Mouse (Mus musculus): Measurements from ENCODE around the gene Mfap4. TPM values are rescaled to one million over a fixed set of nuclear protein-coding genes. Genes with fewer than 3 reads are reported as not detected.
A peak's percentile ranks its signal among the peaks of the same experiment; 100 is the strongest.

The Mfap4 gene
- total RNA-seq, 1 experiment from 2014 or later: not detected

GRCm38 (mm10) chr11:61498736-61499504 is 13.7 kb downstream of the Mfap4 start:
- ATAC-seq (ENCODE audit: extremely low read depth, insufficient number of reproducible peaks, low FRiP score, poor library complexity, severe bottlenecking): no peak

DNA sequence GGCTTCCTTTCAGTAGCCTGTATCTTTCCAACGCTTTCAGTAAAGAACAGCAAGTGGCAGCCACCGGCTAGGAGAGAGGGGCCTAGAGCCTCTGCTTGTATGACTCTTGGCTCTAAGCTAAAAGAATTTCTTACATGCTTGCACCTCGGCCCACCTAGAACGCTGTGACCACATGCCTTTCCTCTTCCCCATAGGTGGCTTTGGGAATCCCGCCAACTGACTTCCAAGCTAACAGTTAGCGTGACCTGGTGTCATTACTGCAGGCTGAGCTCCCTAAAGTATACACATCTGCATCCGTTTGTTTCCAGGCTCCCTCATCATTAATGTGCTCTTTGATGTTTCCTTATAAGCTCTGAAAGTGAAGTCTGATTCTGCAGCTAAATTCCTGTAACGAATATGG is 18.7 kb downstream of the Mfap4 start:
- no peak for ATAC-seq (ENCODE audit: extremely low read depth, insufficient number of reproducible peaks, low FRiP score, poor library complexity, severe bottlenecking)

- peak; percentile 86 for ATAC-seq (ENCODE audit: extremely low read depth, insufficient number of reproducible peaks, low FRiP score, poor library complexity, severe bottlenecking)
Measured at GRCm38 (mm10) chr11:61504713-61505257, 19.6 kb downstream of the Mfap4 start, which contains the start of gene B9d1. Gene B9d1 (plus strand): TSS chr11:61505144.

DNA sequence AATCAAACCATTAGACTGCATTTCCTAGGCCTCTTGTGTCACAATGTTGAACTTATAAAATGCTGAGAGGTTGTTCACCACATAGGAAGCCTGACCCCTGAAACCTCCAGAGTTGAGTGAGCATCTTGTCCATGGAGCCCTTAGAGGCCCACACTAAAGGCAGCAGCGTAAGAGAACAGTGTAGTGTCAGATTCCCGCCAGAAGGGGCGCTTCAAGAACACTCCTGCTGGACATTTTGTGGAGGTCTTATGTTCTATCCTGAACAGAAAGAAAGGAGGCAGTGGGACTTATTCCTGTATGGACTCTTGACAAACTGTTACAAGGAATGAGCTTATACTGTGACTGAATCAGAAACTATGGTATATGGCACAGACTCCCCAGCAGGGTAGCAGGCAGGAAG is 29.7 kb downstream of the Mfap4 start:
- no peak for ATAC-seq (ENCODE audit: extremely low read depth, insufficient number of reproducible peaks, low FRiP score, poor library complexity, severe bottlenecking)

- ATAC-seq (ENCODE audit: extremely low read depth, insufficient number of reproducible peaks, low FRiP score, poor library complexity, severe bottlenecking): no peak
Measured at GRCm38 (mm10) chr11:61517971-61518370, 32.7 kb downstream of the Mfap4 start.

GRCm38 (mm10) chr11:61518871-61519270 is 33.6 kb downstream of the Mfap4 start:
- no peak for ATAC-seq (ENCODE audit: extremely low read depth, insufficient number of reproducible peaks, low FRiP score, poor library complexity, severe bottlenecking)

- ATAC-seq (ENCODE audit: extremely low read depth, insufficient number of reproducible peaks, low FRiP score, poor library complexity, severe bottlenecking): no peak
Measured at GRCm38 (mm10) chr11:61519484-61520107, 34.4 kb downstream of the Mfap4 start.

DNA sequence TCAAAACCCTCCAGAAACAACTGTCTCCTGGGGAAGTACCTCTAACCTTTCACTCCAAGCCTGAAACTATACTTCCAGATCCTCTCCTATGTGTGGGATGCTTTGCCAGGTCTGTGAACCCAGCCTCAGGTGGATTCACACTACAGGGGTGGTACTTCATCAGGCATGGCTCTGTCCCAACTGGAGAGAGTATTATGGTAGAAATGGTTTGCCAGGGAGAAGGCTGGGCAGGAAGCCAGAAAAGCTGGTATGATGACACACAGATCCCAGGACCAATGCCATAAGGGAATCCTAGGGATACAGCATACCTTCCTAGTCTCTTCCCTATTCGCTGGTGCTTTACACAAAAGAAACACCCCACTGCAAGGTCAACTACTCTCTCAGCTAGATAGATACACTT is 41.6 kb downstream of the Mfap4 start:
- no peak for ATAC-seq (ENCODE audit: extremely low read depth, insufficient number of reproducible peaks, low FRiP score, poor library complexity, severe bottlenecking)

DNA sequence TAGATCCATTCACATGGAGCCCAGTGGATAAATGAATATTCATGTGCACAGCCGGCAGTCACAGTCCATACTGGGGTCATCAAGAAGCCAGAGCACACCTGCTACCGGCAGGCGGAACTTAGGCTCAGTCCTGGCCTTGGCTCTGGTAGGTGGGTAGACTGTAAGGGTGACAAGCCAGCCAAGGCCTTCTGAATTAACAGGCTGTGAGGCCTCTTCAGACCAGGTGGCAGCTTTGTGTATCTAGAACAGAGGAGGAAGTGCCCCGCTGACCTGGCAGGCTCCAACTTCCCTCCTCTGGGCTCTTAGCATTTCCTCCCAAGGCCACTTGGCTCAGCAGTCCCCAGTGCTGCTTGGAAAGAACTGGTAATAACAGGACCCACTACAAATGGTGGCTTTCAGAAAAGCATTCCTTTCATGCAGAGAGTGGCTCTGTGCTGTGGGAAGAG is 44.1 kb downstream of the Mfap4 start:
- ATAC-seq (ENCODE audit: extremely low read depth, insufficient number of reproducible peaks, low FRiP score, poor library complexity, severe bottlenecking): no peak

DNA sequence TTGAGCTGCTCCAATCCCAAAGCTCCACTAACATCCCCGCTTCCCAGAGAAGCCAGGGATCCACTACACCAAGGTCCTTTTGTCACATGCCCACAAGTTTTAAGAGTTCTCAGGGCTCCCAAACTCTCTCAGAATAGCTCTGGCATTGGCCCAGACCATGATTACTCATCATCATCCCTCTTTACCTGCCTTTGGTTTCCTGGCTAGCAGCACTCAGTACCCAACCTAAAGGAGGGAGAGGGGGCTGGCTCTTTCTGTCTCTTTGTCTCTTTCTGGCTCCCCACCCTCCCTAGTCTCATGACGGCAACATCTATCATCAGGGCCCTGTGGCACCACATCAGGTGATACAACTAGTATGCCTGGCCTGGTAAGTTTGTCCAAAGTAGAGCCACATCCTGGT is 47.6 kb downstream of the Mfap4 start:
- no peak for ATAC-seq (ENCODE audit: extremely low read depth, insufficient number of reproducible peaks, low FRiP score, poor library complexity, severe bottlenecking)

DNA sequence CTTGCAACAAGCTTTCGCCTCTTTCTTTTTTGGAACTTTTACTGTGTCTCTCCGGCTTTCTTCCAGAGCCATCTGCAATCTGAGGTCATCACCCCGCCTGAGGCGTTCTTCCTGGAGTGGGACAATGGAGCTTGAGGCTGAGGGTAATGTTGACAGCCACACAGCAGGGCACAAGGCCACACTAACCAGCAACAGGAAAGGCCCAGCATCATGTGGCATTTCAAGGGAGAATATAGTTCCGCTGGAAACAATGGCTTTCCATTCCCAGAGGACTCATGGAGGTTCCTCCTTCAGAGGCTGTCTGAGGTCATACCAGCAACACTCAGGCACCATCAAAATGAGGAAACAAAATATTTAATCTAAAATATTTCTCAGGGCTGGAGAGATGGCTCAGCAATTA is 48.3 kb downstream of the Mfap4 start:
- ATAC-seq (ENCODE audit: extremely low read depth, insufficient number of reproducible peaks, low FRiP score, poor library complexity, severe bottlenecking): no peak

DNA sequence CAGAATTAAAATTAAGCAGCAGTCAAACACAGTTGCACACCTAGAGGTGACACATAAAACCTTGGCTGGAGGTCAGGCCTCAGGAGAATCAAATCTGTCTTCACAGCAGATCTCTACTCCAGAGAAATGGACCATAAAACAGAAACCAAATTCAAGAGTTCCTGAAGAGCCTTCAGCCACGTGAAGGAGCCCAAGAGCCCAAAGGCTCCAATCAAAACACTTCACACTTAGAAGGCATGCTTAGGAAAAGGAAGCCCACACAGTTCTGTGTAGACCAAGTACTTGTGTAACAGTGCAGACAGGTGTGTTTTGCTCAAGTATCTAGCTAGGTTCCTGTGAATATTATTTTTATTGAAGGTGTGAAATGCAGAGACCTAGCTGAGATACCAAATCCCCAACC is 50.3 kb downstream of the Mfap4 start:
- ATAC-seq (ENCODE audit: extremely low read depth, insufficient number of reproducible peaks, low FRiP score, poor library complexity, severe bottlenecking): no peak

- no peak for ATAC-seq (ENCODE audit: extremely low read depth, insufficient number of reproducible peaks, low FRiP score, poor library complexity, severe bottlenecking)
Measured at GRCm38 (mm10) chr11:61536952-61537351, 51.7 kb downstream of the Mfap4 start.

DNA sequence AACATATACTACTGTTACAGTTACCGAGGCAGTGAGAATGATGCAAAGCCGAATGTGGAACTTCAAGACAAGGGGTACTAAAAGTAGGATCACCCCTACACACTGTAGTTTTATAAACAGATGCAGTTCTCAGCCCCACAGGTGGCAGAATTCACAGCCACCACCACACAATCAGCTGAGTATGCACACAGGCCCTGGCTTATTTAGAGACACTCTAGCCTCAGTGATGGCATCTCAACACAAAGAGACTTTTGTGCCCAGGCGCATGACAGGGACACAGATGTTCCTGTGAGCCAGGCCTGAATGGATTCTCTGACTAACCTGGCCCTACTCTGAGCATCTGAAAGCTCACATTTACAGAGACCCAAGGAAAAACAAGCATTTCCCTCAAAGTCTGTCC is 52.1 kb downstream of the Mfap4 start:
- no peak for ATAC-seq (ENCODE audit: extremely low read depth, insufficient number of reproducible peaks, low FRiP score, poor library complexity, severe bottlenecking)

Other genes with a start within 250 kb of the Mfap4 start
- 58.1 and 65.1 TPM in 2 replicates for gene Aldh3a2, start 218.0 kb upstream of the Mfap4 start, total RNA-seq (2017)
- gene Slc47a2, start 142.6 kb upstream of the Mfap4 start, total RNA-seq (2017): not detected in 2 replicates
- gene Slc47a1, start 107.1 kb upstream of the Mfap4 start, total RNA-seq (2017): not detected in 2 replicates
- gene Rnf112, start 31.3 kb upstream of the Mfap4 start, total RNA-seq (2017): not detected in 2 replicates
- gene Mapk7, start 9.0 kb downstream of the Mfap4 start, total RNA-seq (2017): 15.2 and 15.6 TPM in 2 replicates
- 1.2 TPM in 1 of 2 replicates, not detected in the other for gene B9d1, start 19.7 kb downstream of the Mfap4 start, total RNA-seq (2017)
- 0.61 and 0.70 TPM in 2 replicates for gene Epn2, start 94.3 kb downstream of the Mfap4 start, total RNA-seq (2017)
- gene Grap, start 167.8 kb downstream of the Mfap4 start, total RNA-seq (2017): 85.2 and 100 TPM in 2 replicates
- gene Fam83g, start 198.7 kb downstream of the Mfap4 start, total RNA-seq (2017): 1.1 and 1.7 TPM in 2 replicates
- gene Slc5a10, start 235.4 kb downstream of the Mfap4 start, total RNA-seq (2017): not detected in 2 replicates

Measured in neutrophil, adult 5-6 weeks (primary cell).